Mouse (Mus musculus): ENCODE measurements around the gene H2-Aa. TPM values are rescaled to one million over a fixed set of nuclear protein-coding genes. Genes with fewer than 3 reads are reported as not detected.

H2-Aa gene
- polyA plus RNA-seq, 1 experiment = 360 TPM

GRCm38 (mm10) chr17:34300071-34300470 is 12.4 kb upstream of the H2-Aa start:
- DNase-seq (ENCODE audit: low read depth) = no peak

GRCm38 (mm10) chr17:34299356-34299755 is 11.7 kb upstream of the H2-Aa start:
- DNase-seq (ENCODE audit: low read depth) = no peak

GRCm38 (mm10) chr17:34295891-34296794 is 8.5 kb upstream of the H2-Aa start:
- no peak for DNase-seq (ENCODE audit: low read depth)

GRCm38 (mm10) chr17:34295307-34295706 is 7.7 kb upstream of the H2-Aa start:
- no peak for DNase-seq (ENCODE audit: low read depth)

- no peak for DNase-seq (ENCODE audit: low read depth)
Measured at GRCm38 (mm10) chr17:34294249-34294648, 6.6 kb upstream of the H2-Aa start.

GRCm38 (mm10) chr17:34293533-34293932 is 5.9 kb upstream of the H2-Aa start:
- no peak for DNase-seq (ENCODE audit: low read depth)

GRCm38 (mm10) chr17:34292570-34292969 is 4.9 kb upstream of the H2-Aa start:
- DNase-seq (ENCODE audit: low read depth) = no peak

- DNase-seq (ENCODE audit: low read depth) = no peak
Measured at GRCm38 (mm10) chr17:34291609-34292008, 4.0 kb upstream of the H2-Aa start.

GRCm38 (mm10) chr17:34288131-34288530 is 508 bp upstream of the H2-Aa start:
- no peak for DNase-seq (ENCODE audit: low read depth)

- no peak for DNase-seq (ENCODE audit: low read depth)
Measured at GRCm38 (mm10) chr17:34286999-34287398, 624 bp downstream of the H2-Aa start.

- DNase-seq (ENCODE audit: low read depth) = no peak
Measured at GRCm38 (mm10) chr17:34286501-34286900, 1.1 kb downstream of the H2-Aa start.

- DNase-seq (ENCODE audit: low read depth) = no peak
Measured at GRCm38 (mm10) chr17:34285848-34286247, 1.8 kb downstream of the H2-Aa start.

GRCm38 (mm10) chr17:34285371-34285770 is 2.3 kb downstream of the H2-Aa start:
- no peak for DNase-seq (ENCODE audit: low read depth)

- no peak for DNase-seq (ENCODE audit: low read depth)
Measured at GRCm38 (mm10) chr17:34281836-34282235, 5.8 kb downstream of the H2-Aa start.

GRCm38 (mm10) chr17:34280499-34281038 is 7.1 kb downstream of the H2-Aa start:
- no peak for DNase-seq (ENCODE audit: low read depth)

GRCm38 (mm10) chr17:34272102-34272501 is 15.5 kb downstream of the H2-Aa start:
- DNase-seq (ENCODE audit: low read depth) = no peak

- DNase-seq (ENCODE audit: low read depth) = no peak
Measured at GRCm38 (mm10) chr17:34270940-34271339, 16.7 kb downstream of the H2-Aa start.

GRCm38 (mm10) chr17:34270230-34270629 is 17.4 kb downstream of the H2-Aa start:
- DNase-seq (ENCODE audit: low read depth) = no peak

- no peak for DNase-seq (ENCODE audit: low read depth)
Measured at GRCm38 (mm10) chr17:34269817-34270216, 17.8 kb downstream of the H2-Aa start.

GRCm38 (mm10) chr17:34268748-34269147 is 18.9 kb downstream of the H2-Aa start:
- no peak for DNase-seq (ENCODE audit: low read depth)

GRCm38 (mm10) chr17:34268262-34268661 is 19.4 kb downstream of the H2-Aa start:
- no peak for DNase-seq (ENCODE audit: low read depth)

GRCm38 (mm10) chr17:34264452-34265351 is 22.9 kb downstream of the H2-Aa start:
- no peak for DNase-seq (ENCODE audit: low read depth)
